Mouse (Mus musculus) NIH3T3 (cell line): ENCODE results near the gene Fbxl21.

Experiments used
- DNase-seq: peaks from one replicate; pipeline ENCODE4 v3.0.0-alpha.2; 2012; ENCODE audit warnings: low read depth

Gene Fbxl21

GRCm38 (mm10) chr13:56522081-56522820, at the start of gene Fbxl21:
Fbxl21 (plus strand) TSS chr13:56522472.
- peak; percentile 74 for DNase-seq

DNA sequence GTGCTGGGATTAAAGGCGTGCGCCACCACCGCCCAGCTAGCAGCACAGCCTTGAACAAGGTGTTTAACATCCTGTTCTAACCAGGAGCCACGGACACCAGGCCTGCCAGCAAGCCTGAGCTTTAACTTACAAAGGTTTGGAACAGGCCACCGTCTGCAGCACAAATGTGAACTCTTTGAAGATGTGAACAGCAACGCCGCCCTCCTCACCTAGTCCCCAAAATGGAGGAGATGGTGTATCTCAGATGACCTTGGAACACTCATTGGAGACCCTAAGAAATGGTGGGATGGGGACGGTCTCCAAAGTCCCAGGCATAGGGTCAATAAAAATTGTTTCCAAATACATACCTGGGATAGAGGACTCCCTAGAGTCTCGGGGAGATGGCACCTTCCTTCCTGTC, 49.6 kb upstream of the Fbxl21 start:
- DNase-seq, result no peak

DNA sequence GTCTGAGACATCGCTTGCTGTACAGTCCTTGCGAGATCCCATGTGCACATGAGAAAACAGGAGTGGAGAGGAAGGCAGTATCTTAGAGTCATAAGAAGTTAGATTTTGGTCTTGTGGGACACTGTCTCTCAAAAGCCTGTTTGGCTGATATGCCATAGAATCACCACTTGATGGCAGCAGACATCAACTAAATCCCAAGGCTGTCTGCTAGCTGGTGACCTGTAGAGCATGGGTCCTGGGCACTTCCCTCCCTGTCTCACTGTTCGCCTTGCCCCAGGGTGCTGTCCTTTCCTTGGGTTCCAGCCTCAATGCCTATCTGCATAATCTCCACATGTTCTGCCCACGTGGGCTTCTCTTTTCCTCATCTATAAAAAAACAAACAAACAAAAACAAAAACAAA, 46.9 kb upstream of the Fbxl21 start:
- DNase-seq, result peak; percentile 68

DNA sequence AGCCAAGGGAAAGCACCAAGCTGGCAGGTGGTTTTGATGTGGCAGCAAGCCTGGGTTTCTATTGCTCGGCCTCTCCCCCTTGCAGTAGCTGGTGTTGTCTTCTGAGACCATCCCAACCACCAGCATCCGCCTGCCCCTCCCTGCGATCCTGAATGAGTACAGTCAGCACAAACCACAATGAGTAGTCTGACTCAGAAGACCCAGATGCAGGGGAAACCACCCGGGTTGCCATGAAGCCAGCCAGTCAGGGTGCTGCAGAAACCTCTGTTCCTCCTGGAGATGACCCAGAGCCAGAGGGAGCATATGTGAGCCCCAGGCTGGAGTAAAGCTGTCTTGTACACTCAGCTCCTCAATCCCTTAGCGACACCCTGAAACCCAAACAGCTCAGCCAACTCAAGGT, 45.5 kb upstream of the Fbxl21 start:
- DNase-seq, result peak; percentile 40

DNA sequence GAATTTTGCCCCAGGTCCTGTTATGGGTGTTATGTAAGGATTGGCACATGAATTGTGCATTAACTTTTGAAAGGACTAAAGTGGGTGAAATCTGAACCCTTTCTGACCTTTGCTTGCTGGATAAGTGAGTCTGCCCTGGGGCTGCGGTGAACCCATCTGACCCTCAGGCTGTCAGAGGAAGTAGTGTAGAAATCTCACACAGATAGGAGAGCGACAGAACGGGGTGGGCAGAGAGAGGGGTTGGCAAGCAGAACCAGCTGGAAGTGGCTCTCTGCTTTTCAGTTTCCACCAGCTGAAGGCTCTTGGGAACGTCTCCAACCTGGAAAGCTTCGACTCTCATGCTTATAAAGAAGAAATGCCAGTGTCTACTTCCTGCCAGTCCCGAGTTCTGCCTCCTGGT, 45.0 kb upstream of the Fbxl21 start:
- DNase-seq, result peak; percentile 3

DNA sequence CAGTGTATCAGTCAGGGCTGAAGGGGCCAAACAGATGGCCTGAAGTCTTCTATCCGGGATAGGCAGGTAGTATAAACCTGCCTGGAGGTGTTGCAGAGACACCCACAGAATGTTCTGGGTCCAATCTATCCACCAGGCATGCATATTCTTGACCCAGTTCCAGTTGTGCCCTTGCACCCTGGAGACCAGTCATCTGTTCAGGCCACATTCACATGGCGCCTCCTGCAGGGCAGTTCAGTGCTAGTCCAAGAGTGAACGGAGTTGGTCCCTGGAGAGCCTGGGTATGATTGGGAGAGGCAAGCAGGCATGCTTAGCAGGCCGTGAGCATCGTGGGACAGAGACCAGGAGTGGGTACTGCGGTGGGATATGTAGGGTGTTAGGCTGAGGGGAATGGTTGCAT, 44.2 kb upstream of the Fbxl21 start:
- no peak for DNase-seq

- DNase-seq, result no peak
Observed at GRCm38 (mm10) chr13:56482146-56482545, 40.1 kb upstream of the Fbxl21 start, which contains the start of gene Il9. Il9 (minus strand) TSS chr13:56482246.

DNA sequence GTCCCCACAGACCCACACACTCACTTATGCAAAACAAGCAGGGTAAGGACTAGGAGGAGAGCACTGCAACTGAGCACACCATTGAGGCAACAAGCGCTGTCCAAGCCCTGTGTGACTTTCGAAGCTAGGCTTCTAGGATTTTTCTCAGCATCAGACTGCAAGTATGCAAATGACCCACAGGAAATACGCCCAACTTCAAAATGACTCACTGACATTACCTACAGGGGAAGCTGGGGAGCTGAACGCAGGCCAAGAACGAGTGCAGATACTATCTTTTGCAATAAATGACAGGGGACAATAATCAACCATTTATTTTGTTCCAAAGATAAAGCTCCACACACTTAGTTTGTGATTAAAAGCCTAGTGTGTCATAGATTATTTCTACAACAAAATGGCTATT, 34.3 kb upstream of the Fbxl21 start:
- DNase-seq, result no peak

DNA sequence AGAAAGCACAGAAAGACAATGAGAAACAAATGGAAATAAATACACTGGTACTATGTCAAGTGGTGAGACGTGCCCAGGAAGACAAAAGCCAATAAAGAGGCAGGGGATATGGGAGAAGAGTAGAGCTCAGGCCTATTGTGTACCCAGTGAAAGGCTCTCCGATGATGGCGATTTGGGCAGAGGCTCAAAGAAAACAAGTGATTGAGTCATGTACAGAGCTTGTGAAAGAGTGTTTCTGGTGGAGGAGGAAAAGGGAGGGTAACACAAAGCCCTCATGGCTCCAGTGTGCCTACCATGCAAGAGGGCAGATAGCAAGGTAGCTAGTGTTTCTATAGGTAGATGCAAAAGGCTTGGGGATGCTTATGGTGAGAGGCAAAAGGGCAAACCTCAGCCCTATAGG, 27.8 kb upstream of the Fbxl21 start:
- DNase-seq, result peak; percentile 32

GRCm38 (mm10) chr13:56500132-56500531, 22.1 kb upstream of the Fbxl21 start:
- DNase-seq, result peak; percentile 6

DNA sequence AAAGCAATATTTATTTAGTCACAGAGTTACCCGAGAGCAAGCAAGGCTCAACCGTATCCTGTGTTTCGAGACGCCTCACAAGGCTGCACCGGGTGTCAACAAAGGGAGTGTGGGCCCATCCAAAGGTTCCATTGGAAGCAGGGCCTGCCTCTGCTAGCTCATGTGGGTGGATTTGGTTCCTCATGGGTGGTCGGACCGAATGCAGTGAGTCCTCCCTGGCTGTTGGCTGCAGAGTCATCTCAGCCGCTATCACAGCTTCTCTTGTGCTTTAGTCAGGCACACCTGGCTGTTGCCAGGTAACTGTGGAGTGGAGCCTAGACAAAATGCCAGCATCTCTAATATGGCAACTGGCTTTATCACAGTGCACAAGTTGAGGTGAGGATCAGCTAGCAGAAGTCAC, 21.6 kb upstream of the Fbxl21 start:
- no peak for DNase-seq

GRCm38 (mm10) chr13:56501866-56502420, 20.3 kb upstream of the Fbxl21 start:
- DNase-seq, result no peak

- DNase-seq, result no peak
Observed at GRCm38 (mm10) chr13:56506871-56507496, 15.3 kb upstream of the Fbxl21 start.

- no peak for DNase-seq
Observed at GRCm38 (mm10) chr13:56509796-56510195, 12.5 kb upstream of the Fbxl21 start.

DNA sequence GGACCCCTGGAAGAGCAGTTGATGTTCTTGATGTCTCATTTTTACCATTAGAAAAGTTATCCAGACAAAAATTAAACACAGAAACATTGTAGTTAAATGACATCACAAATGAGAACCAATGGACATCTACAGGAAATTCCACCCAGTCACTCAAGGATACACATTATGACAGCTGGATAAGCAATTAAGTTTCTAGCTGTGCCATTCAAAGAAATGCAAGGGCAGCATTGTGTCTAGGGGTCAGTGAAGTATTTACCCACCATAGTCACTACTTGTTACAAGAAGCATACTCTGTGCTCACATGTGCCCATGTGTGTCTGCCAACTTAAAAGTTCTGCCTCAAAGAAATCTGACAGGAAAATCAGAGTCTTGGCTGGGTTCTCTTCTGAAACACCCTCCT, 8.7 kb upstream of the Fbxl21 start:
- DNase-seq, result no peak

GRCm38 (mm10) chr13:56516311-56516710, 6.0 kb upstream of the Fbxl21 start:
- DNase-seq, result no peak

- no peak for DNase-seq
Observed at GRCm38 (mm10) chr13:56516816-56517215, 5.5 kb upstream of the Fbxl21 start.

DNA sequence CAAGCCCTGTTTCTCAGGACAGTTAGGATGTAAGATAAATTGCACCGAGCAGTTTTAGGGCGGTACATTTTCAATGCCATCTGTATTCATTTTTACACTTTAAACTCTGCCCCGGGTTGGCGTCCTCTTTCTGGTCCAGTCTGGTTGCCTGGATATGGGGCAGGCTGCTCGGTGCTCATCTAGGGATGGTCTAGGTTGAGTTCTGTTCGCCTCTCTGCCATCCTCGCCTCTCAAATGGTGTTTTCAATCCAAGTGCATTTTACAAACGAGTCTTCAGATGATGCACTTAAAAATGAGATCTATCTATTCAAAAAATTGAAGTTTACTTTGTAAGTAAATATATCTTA, 522 bp downstream of the Fbxl21 start:
- DNase-seq, result no peak

DNA sequence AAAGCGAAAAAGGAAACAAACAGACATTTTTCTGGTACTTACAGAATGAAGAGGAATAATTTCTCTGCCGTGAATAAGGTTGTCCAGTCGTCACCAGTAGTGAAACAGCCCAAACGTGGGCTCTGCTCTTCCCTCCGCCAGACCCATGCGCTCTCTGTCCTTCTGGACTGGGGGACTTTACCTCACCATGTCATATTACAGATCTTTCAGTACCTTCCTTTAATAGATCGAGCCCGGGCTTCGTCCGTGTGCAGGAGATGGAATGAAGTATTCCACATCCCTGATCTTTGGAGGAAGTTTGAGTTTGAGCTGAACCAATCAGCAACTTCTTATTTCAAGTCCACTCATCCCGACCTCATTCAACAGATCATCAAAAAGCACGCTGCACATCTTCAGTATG, 4.6 kb downstream of the Fbxl21 start:
- DNase-seq, result no peak

DNA sequence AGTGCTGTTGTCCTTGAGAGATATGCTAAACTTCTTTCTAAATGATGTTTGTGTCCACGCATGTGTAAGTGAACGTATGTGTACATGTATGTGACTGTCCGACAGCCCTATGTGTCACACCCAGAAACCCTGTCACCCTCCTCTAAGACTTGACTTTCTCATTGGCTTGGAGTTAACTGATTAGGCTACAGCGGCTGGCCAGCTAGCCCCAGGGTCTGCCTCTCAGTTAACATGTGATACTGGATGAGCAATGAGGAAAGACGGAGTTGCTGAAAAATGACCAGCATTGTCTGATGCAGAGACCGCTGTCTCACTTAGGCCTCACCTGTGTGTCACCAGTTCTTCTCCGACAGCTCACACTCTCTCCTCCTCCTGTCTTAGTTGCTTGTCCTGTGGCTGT, 5.6 kb downstream of the Fbxl21 start:
- no peak for DNase-seq

DNA sequence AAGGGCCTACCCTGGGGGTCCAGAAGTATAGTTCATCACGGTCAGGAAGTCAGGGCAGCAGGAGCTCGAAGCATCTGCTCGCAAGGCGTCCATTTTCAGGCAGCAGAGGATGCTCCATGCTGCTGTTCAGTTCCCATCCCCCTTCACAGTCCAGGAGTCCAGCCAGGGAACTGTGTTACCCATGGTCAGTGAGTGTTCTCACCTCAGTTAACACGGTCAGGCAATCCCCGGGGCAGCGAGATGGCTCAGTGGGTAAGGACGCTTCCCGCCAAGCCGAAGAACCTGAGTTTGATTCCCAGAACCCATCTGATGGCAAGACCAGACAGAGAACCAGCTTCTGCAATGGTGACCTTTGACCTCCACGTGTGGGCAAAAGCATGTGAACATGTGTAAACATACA, 6.0 kb downstream of the Fbxl21 start:
- DNase-seq, result no peak

DNA sequence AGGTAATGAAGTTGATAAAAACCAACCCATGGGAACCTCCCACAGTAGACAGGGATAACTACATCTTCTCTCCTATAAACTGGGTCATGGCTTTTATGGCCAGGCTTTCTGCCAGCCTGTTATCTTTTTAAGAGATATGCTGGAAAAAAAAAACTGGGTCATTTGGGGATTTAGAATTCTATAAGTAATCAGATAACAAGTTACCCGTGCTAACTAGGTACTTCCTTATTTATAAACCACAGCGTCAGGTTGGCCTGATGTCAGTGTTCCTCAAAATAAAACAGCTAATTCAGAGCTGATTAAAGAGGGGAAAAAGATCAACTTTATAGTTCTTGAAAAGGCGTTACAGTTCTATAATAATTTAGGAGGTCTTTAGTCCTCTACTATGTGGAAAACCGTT, 6.8 kb downstream of the Fbxl21 start:
- DNase-seq, result no peak

GRCm38 (mm10) chr13:56529685-56530084, 7.4 kb downstream of the Fbxl21 start:
- DNase-seq, result no peak

DNA sequence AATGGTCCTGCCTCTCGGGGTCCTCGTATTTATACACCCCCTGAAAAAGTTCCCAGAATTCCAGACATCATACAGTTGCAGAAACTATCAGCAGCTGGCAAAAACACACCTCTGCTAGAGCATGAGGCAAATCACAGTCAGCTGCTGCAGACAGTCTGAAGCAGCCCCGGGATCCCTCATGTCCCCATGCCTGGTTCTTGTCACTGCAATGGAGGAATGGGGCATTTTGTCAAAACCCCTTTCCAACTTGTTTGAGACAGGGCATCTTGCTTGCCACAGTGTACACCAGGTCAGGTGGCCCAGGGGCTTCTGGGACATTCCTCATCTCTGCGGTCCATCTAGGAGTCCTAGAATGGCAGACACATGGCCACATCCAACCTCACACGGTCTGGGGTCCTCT, 12.7 kb downstream of the Fbxl21 start:
- no peak for DNase-seq
